Mouse (Mus musculus) thymus, postnatal 4 days (tissue): Measurements from ENCODE around the gene Stxbp3.
A peak's percentile ranks its signal among the peaks of the same experiment; 100 is the strongest.

ENCODE experiments used
- DNase-seq: peaks from one replicate; pipeline ENCODE4 v3.0.0; 2021

The Stxbp3 gene

DNA sequence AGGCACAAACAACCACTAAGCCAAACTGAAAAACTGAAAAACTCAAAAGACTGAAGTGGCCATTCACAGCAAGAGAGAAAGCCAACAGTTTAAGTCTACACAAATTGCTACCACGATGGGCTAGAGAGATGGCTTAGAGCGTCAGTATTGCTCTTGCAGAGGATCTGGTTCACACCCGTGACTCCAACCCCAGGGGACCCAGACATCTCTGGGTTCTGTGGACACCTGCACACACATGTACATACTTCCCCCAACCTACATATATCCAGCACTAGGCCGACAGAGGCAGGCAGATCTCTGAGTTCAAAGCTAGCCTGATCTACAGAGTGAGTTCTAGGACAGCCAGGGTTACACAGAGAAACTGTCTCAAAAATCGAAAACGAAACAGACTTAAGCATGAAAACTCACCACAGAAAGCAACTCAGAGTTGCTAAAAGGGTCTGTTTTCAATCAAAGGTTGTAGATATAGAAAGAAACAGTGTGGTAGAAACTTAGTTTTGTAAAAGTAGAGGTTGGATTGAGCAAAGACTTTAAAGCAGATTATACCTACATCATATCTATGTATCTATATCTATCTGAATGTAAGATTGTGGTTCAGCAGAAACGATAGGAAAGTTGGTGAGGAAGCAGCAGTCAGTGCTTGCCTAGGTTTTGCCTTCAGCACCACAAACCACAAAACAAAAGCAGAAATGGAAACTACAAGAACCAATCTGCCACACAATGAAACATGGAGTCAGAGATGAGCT is 44.6 kb downstream of the Stxbp3 start:
- no peak for DNase-seq

- DNase-seq: no peak
Measured at GRCm38 (mm10) chr3:108794780-108795179, 45.5 kb downstream of the Stxbp3 start.

DNA sequence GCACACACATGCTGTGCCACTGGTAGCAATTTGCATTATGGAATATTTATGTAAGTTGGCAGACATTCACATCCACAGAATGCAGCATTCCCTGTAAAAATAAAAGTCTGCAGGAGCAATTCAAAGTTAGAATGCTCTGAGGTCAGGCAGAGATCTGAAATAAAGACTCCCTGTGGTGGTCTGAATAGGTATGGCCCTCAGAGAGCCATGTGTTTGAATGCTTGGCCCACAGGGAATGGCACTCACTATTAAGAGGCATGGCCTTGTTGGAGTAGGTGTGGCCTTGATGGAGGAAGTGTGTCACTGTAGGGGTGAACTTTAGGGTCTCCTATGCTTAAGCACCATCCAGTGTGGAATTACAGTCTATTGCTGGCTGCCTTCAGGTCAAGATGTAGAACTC is 47.9 kb downstream of the Stxbp3 start:
- DNase-seq: no peak

- DNase-seq: no peak
Measured at GRCm38 (mm10) chr3:108791054-108791706, 49.1 kb downstream of the Stxbp3 start.

- DNase-seq: no peak
Measured at GRCm38 (mm10) chr3:108790499-108790898, 49.8 kb downstream of the Stxbp3 start.

DNA sequence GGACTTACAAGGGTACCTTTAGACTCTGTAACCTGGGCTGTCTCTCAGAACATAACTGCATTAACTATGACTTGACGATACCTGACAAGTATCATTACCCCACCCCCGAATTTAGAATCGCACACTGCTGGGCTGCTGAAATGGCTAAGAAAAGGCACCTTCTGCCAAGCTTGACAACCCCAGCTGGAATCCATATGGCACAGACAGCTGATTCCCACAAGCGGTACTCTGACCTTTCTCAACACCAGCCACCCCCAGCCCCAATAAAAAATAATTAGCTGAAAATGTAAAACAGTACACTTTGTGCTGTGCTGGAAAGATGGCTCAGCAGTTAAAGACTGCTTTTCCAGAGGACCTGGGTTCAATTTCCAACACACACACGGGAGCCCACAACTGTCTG is 51.0 kb downstream of the Stxbp3 start:
- no peak for DNase-seq

DNA sequence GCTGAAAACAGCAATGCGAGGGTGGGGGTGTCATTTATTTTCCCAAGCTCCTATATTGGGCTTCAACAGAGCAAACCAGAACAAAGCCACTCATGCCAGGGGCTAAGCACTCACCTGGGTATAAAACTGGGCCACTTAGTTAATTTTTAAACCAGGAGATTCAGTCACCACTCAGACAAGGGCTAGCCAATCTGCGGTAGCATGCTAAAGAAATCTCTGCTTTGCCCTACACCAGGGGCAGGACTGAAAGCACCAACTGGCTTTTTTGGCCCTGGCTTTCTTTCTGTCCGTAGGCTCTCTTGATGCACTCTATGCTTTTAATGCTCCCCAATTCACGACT is 51.9 kb downstream of the Stxbp3 start:
- DNase-seq: no peak

GRCm38 (mm10) chr3:108787754-108788454 is 52.4 kb downstream of the Stxbp3 start:
- DNase-seq: no peak

GRCm38 (mm10) chr3:108786520-108786919 is 53.8 kb downstream of the Stxbp3 start:
- no peak for DNase-seq

GRCm38 (mm10) chr3:108782364-108782895 is 57.9 kb downstream of the Stxbp3 start:
- DNase-seq: no peak

DNA sequence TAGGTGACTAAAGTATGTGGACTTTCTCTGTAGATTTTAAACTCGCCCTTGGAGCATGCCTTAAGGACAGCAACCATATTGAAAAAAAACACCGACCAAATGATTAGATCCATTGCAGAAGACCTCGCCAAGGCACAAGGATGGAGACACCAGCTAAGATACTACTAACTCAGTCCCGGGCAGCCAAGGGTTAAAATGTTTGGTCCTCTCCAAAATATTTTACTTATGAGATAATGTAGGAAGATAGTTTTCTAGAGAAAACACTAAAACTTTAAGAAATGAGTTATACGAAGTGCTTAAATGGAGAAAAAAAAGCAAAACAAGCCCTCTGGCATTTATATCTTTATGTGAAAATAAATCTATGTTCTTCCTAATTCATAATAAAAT is 58.4 kb downstream of the Stxbp3 start:
- DNase-seq: no peak

GRCm38 (mm10) chr3:108781238-108781883 is 59.0 kb downstream of the Stxbp3 start:
- DNase-seq: no peak

DNA sequence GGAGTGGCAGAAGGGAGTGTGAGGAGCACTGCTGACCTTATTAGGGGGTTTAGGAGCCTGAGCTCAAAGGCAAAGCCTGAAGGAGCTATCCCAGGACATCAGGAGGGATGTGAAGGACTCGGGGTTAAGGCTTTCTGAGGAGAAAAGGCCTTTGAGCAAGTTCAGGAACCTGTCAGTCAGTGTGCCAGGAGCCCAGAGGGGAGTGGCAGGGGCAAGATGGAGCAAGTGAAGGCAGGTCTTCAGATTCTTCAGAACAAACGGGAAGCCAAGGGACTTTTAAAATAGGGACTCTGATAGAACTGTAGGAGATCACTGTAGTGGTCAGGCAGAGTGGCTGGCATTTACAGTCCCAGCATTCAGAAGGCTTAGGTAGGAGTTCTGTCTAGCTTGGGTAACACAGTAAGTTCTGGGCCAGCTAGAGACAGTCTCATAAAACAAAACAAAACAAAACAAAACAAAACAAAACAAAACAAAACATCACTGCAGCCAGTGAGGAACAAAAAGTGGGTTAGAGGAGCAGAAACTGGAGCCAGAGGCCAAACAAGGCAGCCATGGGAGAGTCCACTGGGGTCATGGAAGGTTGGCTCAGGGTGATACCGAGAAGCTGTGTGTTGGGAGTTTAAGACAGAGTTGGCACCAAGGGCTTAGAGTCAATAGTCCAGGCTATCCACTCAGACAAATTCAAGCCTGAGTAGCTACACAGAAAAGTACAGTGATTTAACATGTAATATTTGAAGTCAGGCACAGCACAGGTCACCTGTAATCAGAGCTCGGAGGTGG is 61.4 kb downstream of the Stxbp3 start:
- no peak for DNase-seq

DNA sequence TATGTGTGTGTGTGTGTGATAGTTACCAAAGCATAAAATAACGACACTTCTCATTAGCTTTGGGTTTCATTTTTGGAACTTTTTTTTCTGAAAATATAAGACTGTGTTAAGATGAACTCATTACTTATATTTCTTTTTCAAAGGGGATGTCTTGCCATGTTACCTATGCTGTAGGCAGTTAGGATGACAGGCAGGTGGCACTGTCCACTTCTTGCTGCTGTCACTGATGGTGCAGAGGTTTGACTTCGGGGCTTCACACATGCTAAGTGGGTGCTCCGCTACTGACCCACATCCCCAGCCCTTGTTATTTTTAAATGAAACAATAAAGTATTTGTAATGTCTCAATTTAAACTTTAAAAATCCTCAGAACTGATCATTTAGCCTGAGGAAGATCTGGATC is 67.5 kb downstream of the Stxbp3 start:
- peak; percentile 21 for DNase-seq

GRCm38 (mm10) chr3:108772211-108772610 is 68.1 kb downstream of the Stxbp3 start:
- peak; percentile 10 for DNase-seq

- peak; percentile 51 for DNase-seq
Measured at GRCm38 (mm10) chr3:108770725-108771368, 69.5 kb downstream of the Stxbp3 start.

- DNase-seq: no peak
Measured at GRCm38 (mm10) chr3:108769547-108769946, 70.8 kb downstream of the Stxbp3 start.

- DNase-seq: no peak
Measured at GRCm38 (mm10) chr3:108767416-108767815, 72.9 kb downstream of the Stxbp3 start.

DNA sequence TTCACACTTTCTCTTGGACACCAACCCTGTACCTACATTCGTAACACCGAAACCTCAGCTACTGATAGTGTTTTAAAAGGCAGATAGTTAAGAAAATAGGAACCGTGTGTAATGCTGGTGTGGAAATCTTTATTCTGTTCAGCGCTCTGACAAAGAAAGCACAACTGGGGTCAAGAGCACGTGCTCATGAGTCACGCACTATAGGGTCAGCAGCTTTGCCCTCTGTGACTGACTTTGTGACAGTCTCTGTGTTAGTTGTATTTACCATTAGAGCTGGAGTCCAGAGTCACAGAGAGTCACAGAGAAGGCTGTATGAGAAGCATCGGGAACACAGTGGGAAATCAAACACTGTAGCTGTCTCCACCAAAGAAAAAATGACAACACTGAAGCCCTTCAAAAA is 73.4 kb downstream of the Stxbp3 start:
- DNase-seq: no peak

DNA sequence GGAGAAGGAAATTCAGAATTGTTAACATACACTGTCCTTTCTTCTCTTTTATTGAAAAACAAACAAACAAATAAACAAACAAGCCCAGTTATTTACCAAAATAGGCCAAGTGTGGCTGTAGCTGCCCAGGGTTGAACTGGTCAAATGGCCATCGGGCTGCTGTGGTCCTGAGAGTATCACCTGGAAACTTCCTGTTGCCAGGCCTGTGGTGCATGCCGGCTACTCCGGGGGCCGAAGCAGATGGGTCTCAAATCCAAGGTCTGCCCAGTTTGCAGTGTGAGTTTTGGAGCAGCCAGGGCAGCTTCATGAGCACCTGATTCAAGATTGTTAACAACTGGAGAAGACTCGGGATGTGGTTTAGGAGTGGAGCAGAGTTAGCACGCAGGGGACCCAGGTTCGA is 74.8 kb downstream of the Stxbp3 start:
- DNase-seq: no peak

- no peak for DNase-seq
Measured at GRCm38 (mm10) chr3:108764976-108765375, 75.3 kb downstream of the Stxbp3 start.

DNA sequence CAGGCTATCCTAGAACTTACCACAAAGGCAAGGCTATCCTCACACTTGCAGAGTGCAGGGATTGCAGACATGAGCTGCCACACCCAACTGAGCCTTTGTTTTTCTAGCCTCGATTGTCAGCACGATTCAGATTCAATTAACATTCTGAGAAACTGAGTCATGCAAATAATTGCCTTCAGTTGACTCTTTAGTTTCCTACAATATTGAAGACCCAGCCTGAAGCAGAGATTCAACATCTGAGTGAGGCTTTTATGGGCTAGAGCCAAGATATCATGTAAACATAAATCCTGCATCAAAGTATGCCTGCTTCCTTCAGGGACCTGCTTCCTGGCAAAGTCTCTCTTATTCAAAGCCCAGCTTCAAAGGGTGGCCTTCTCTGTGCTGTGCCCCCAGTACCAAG is 76.6 kb downstream of the Stxbp3 start:
- no peak for DNase-seq
